Mouse (Mus musculus) common myeloid progenitor, adult 5-6 weeks (primary cell): ENCODE data around the gene Ppp4r3a. TPM values are rescaled to one million over a fixed set of nuclear protein-coding genes. Genes with fewer than 3 reads are reported as not detected.

Experiments
- ATAC-seq: replicated peaks from 2 replicates; pipeline ENCODE4 v1.8.0; 2016; ENCODE audit warnings: low read depth, mild to moderate bottlenecking, moderate TSS enrichment, inconsistent platforms; ENCODE audit not compliant: poor library complexity, severe bottlenecking
- total RNA-seq: library from RNA; stranded (forward); fragments of 200-1000, 187-1606 nt; gene quantifications from 2 replicates; pipeline ENCODE4 v1.2.3, GENCODE M21; 2017

The Ppp4r3a gene
- total RNA-seq, 1 experiment from 2014 or later = 192 TPM

DNA sequence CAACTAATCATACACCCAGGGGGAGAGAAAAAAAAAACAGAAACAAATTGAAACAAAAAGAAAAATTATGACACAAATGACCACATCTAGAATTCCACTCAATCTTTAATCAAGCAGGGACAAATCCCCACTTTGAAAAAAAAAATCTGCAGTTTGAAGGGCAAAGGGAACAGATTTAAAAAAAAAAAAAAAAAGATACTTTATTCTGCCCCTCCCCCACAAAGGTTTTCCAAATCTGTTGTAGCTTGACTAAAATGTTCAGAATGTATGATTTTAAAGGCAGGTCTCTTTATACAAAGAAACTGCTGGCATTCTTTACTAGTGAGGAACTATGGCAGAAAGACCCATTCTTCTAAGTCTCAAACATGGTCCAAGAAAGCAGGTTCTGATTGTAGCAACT lies 43.5 kb downstream of the Ppp4r3a start:
- ATAC-seq = no peak

DNA sequence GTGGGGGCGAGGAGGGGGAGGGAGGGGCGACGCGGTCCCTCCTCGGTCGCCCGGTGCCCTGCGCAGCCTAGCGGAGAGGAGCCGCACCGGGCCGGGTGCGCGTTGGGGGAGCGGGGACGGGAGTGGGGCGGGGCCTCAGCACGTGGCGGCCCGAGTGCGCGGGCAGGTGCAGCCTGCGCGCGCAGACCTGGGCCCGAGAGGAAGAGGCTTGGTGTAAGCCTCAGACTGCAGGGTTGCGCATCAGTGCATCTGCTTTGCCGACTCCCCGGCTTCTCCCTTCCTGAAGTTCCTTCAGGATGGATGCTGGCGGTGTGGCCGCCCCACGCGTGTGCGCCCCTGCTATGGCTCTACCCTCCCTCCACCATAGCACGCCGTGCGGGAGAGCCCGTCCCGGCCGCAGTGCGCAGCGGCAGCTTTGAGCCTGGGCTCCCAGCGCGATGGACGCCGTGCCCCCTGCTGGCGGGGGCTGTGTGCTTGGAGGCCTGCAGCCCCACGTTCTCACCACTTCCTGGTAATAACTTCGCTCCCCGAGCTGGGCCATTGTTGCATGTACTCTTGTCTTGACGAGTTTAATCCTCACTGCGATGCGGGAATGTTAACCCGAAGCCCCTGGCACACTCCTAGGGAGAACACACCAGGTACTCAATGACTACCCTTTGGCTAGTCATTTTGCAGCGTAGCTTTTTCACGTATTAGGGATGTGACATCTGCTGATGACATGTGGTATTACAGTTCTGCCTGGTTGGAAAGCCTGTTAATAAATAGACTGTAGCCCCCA lies 54.4 kb downstream of the Ppp4r3a start, which contains the start of gene Ccdc88c:
TSS of gene Ccdc88c (minus strand) at position 103 of the 778 bp plus-strand sequence.
- ATAC-seq = peak; percentile 78

DNA sequence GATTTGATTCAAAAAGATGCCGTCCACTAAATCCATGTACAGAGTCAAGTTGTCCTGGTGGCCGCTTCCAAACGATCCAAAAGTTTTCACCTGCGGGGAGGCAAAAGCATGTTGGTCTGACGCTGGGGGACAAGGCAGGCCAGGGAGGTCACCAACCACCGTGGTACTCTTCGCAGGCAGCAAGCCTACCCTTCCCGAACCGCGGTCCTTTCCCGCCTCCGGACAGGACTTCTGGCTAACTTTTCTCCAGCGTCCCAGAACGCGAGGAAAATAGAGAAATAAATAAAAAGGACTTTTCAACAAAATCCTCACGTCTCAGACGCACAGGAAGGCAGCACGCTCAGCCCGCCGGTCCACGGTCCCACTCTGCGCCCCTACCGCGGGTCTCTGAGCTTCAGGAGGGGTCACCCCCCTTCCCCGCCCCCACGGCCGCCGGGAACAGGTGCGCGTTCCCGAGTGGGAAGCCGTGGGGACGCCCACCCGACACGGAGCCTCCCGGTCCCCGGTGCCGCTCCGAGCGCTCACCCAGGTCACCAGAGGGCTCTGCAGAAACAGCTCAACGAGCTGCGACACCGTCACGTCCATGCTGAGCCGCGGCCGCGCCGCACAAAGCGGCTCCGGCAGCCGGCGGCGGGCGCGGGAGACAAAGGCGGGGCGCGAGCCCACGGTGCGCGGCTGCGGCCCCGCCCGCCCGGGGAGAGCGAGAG lies 55.1 kb downstream of the Ppp4r3a start:
- ATAC-seq = no peak

DNA sequence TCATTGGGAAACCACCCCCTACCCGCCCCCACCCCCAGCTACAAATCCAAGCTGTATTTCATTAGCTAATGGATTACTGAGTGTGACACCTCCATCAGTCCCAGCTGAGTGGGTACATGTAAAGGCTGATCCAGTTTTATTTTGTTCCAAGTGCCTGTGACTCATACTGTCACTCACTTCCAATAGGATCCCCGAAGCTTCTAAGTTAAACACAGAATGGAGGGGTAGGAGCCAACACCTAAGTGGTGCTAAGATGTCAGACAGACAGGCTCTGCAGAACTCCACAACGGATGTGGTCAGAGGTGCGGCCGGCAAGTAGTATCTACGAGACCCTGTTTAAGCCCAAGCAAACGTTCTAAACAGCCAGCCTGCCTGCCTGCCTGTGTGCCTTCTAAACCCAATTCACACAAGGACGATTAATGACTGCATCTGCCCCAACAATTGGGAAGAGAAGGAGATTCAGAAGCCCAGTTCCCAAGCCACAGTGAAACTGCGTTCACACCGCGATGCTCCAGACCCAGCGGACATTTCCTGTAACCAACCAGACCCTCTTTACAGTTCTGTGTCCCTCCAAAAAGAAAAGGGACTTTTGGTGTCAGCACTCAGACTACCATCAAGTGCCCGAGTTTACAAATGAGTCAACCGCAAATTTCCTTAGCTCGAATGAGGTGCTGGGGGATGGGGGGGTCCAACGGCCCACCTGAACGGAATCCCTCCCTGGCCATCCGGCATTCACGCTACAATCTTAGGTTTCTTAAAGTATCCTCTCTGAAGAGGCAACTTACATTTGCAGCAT lies 55.9 kb downstream of the Ppp4r3a start:
- peak; percentile 16; the same call in 1 of the 2 replicates for ATAC-seq

DNA sequence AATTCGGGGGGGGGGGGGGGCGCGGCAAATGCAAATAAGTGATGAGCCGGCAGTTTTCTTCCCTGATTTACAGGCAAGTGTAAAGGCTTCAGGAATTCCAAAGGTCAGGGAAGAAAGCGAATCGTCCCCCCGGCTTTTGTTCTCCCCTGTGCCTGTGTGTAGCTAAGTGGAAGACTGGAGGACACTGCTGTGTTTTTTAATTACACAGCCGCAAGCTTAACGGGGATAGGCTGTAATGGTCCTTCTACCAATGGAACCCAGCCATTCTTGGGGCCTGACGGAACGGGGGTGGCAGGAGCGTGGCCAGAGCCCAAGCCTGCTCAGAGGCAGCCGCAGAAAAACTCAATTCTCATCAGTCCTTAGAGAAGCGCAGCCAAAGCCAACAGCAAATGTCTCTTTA lies 56.6 kb downstream of the Ppp4r3a start:
- ATAC-seq = no peak

DNA sequence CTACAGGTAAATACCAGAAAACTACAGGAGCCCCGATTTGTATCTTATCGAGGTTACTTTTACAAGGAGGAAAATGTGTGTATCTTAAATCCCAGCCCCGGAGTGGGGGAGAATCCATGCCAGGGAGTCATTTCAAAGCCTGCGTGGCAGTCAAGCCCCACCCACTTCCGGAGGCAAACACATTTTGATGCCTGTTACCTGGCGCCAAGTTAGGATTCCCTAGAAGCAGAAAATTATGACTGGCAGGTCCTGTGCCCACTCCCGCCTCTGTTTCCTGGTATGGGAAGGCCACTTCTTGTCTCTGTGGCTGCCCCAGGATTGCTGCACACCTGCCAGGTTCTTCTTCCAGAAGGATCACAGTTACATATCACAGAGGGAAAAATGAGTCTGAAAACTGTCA lies 57.0 kb downstream of the Ppp4r3a start:
- no peak for ATAC-seq

DNA sequence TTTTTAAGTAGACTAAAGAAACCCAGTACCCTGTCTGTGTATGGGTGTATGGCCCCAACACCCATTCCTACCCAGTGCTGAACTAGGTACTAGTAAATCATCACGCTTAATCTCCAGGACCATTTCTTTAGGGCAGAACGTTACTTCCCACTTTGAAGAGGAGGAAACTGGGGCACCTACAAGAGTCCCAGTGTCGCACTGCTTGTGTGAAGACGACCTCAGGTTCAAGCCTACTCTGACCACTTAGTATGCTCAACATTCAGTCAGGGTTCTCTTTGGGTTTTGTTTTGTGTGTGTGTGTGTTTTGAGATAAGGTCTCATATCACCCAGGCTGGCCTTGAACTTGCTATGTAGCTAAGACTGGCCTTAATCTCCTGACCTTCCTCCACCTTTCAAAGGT lies 57.5 kb downstream of the Ppp4r3a start:
- no peak for ATAC-seq

DNA sequence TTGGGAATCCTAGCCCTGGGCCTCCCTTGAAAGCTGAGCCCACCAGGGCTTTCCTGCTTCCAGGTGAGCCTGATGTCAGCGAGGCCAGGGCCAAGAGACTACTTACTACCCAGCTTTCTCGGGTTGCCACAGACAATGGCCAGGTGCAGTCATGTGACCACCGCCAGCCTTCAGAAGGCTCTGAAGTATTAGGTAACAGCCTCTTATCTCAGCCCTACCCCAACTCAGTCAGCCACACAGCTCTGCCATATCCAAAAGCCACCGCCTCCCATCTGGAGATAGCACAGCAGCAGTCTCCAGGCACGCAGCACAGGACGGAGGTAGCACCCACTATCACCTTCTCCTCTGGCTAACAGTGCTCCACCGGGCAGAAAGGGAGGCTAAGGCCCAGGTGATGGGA lies 58.1 kb downstream of the Ppp4r3a start:
- ATAC-seq = peak; percentile 24; the same call in 1 of the 2 replicates

DNA sequence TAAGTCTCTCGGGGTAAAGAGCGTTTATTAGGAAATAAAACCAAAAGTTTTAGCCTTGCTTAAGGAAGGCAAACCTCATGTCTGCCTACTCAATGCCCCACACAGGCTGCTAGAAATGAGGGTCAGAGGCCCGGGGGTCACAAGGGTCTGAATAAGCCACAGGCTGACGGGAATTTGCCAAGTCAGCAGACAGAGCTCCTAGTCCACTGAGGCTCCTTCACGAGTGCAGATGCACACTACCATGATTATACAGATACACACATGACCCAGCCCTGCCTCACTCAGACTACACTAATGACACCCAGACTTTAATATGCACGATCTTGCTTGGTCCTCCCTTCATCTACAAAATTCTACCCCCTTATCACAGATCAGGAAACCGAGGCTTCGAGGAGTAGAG lies 58.7 kb downstream of the Ppp4r3a start:
- no peak for ATAC-seq

DNA sequence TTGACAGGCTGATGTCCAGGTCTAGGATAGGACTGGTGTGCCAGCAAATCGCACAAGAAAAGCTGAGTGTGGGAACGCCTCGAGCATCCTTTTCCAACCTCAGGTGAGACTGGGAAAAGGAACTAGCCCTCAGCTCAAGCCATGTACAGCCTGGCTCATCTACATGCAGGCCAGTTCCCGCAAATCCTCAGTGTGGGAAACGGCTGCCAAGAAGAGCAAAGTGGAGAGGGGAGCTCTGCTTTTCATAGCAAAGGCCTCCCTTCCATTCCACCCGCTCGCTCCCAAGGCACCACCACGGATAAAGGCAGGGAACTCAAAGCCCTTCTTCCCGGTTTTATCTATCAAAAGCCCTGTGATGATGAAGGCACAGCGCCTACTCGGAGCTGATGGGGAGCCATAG lies 60.4 kb downstream of the Ppp4r3a start:
- no peak for ATAC-seq

DNA sequence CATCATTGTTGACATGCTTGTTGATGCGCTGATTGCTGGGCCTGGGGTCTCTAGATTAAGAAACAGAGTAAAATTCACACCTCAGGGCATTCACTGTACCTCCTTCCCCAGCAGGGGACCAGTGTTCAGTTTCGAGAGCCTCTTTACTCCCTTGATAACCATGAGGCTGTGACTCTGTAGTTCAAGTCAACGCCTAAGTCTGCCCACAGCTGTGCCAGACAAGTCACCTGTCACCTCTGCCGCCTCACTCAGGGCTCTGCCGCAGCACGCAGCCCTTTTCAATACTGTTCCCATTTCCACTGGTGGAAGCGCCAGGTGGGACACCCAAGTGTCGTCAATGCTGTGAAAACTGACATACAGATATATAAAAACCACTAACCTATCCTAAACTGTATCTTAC lies 61.1 kb downstream of the Ppp4r3a start:
- no peak for ATAC-seq

DNA sequence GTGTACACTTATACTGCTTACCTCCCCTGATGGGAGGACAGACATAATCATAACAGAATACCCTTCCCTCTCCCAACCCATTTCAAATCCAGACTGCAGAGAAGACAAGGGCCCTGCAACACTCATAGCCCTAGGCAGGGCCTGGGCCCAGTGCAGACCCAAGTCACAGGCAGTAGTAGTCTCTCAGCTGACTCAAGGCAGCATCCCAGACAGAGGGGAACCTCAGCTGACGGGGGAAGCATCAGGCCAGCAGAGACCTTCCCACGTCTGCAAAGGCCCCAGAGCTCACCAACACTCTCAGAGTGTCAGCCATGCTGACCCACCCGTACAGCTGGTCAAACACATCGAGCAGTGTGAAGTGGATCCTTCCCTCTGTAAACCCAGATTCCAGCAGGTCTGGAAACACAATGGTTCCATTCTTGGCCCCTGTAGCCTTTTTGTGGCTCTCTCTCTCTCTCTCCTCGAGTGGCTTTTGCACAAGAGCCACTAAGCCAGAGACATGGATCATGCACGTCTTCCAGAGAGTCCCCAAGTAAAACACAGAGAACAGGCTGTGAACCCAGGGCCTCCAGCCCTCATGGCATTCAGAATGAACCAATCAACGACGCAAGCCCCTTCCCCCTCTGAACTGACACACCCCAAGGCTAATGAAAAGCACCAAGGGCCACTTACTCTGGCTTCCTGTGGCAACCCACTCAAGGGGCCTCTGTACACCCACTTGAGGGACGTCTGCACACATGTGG lies 61.8 kb downstream of the Ppp4r3a start:
- ATAC-seq = no peak

DNA sequence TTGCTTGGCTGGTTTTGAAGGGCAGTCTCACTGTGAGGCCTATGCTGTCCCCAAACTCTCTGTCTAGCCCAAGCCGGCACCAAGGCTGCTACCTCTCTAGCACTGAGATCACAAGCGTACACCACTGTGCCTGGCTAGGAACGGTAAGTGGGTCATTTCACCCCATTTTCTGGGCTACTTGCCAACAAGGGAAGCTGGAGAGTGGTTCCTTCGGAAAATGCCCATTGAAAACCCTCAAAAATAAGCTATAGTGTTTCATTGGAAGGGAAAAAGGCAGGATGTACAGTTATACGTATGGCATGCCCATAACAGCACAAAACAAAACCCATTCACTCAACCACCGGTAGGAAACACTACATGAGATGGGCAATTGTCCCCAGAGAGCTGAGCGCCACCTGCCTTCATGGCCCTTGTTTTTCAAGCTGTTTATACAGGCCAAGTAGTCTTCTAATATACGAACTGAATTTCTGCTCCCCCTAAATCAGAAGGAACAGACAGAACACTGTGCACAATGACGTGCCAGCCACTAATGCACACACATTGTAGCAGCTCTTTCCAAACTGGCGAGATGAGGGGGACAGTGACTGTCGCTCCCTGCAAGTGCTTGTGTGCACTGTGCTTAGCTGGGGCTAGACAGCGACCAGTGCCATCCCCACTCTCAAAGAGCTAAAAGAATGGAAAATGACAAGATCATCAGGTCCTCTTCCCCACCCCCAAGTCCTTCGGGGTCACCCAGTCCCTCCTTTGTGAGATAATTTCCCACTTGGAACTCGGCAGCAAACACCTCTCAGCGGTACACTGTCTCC lies 63.1 kb downstream of the Ppp4r3a start:
- ATAC-seq = no peak

DNA sequence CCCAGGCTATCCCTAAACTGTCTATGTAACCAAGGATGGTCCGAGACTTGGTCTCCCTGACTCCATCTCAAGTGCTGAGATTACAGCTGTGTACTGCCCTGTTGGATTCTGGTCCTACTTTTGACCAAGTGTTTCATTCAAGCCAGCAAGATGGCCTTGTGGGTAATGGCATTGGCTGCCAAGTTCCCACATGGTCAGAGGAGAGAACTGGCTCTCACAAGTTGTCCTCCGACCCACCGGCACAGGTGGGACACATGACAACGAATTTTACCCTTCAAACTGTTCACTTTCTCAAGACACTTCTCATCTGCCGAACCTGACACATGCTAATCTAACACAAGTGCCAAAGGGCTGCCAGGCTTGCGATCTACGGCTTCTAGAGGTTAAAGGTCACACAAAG lies 64.1 kb downstream of the Ppp4r3a start:
- ATAC-seq = no peak

DNA sequence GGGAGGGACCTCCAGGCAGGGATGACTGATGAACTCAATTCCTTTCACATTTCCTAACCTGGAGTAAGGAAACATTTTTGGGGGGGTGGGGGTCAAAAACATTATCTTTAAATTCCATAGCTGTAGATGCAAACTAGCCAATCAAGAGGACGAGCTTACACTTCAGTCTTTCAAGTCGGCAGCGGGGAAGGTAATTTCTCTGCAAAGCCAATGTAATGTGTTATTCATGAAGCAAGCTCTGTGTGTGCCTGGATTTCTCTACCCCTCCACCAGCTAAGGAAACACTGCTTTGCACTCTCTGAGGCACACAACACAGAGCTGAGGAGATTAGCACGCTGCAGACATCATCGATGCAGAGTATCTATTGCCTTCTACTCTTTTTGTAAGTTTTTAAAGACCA lies 64.5 kb downstream of the Ppp4r3a start:
- ATAC-seq = no peak

DNA sequence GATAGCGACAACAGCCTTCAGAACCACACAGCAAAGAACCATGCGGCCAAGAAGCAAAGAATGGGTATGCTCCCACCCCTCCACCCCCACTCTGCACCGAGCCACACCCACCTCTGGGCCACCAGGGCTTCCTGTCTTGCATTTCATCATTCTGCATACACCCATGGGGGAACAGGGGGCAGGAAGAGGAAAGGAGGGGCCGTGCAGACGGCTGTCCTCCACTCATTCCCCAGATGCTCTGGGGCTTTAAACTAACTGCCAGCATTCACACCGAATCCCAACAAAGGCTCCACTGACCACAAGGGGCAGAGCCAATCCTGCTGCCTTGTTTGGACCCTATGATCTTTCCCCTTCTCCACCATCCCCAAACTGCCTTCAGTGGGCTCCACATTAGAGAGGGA lies 65.5 kb downstream of the Ppp4r3a start:
- ATAC-seq = peak; percentile 78

DNA sequence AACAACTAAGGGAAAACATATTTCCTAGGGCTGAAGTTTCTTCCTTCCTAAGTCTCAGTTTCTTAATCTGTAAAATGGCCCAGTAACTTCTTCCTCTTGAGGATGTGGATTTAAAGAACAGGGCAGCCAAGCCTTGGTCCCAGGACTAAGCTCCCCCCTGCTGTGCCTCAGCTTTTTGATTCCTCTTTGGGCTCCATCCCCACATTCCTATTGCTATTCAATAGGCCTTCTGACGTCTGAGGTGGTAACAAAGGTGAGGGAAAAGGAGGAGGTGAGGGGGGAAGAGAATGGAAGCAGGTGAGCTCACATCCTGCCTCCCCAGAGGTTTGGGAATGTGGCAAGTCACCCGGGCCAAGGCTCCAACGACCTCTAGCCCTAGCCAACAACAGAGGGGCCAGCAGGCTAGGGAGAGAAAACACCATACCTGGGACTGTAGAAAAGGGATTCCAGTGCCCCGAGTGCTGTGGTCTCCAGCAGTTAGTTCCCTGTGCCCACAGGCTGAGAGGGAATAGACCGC lies 67.0 kb downstream of the Ppp4r3a start:
- no peak for ATAC-seq

DNA sequence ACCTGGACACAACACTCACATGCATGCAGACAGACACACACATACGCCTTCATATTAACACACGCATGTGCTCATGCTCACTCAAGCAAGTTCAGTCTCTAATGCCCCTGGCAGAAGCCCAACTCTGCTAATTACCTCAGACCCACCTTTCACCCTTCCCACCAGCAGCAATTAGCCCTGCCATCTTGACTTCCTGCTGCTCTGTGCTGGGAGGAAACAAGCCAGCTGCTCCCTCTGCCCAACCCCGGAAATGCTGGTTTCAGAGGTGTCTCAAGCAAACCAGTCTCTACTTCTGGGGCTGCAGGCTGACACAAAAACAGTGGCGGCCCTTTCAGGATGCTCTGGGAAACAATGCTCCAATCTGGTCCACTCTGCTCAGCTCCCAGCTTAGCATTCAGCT lies 67.6 kb downstream of the Ppp4r3a start:
- ATAC-seq = peak; percentile 57

DNA sequence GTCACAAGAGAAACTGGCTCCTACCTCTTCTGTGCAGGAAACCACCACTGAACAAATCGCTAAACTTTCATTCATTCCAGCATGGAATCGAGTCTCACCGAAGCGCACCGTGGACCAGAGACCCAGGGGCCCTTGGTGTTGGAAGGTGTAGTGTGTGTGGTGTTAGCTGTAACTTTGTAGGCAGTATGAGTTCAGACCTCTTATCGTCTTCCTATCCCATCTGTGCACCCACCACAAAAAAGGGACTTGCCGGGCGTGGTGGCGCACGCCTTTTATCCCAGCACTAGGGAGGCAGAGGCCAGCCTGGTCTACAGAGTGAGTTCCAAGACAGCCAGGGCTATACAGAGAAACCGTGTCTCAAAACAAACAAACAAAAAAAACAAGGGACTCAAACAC lies 68.3 kb downstream of the Ppp4r3a start:
- no peak for ATAC-seq
